Mouse (Mus musculus) lung, embryonic 14.5 days (tissue): Measurements from ENCODE around the gene Cer1. TPM values are rescaled to one million over a fixed set of nuclear protein-coding genes. Genes with fewer than 3 reads are reported as not detected.
A peak's percentile ranks its signal among the peaks of the same experiment; 100 is the strongest.

Source experiments
- ATAC-seq: fragments of 200-750 bp; cut with Nextera tagmentation; 2 replicates; pipeline ENCODE4 v1.8.0; 2017; ENCODE audit warnings: mild to moderate bottlenecking, moderate TSS enrichment, moderate library complexity; ENCODE audit not compliant: insufficient read depth
- DNase-seq: peaks from one replicate; pipeline ENCODE4 v3.0.0-alpha.2; 2015
- H3K27ac ChIP-seq: fragments of 300-500 bp; sonication (generic); 2 replicates; pipeline ENCODE4 v1.5.1; 2014; ENCODE audit warnings: low read depth, mild to moderate bottlenecking, moderate library complexity
- H3K27me3 ChIP-seq: fragments of 300-500 bp; sonication (generic); 2 replicates; pipeline ENCODE4 v1.6.1; 2014; ENCODE audit warnings: low read length, control low read depth; ENCODE audit not compliant: insufficient read depth
- H3K36me3 ChIP-seq: fragments of 300-500 bp; sonication (generic); 2 replicates; pipeline ENCODE4 v1.6.1; 2014; ENCODE audit warnings: control low read depth; ENCODE audit not compliant: insufficient read depth
- H3K4me1 ChIP-seq: fragments of 300-500 bp; sonication (generic); 2 replicates; pipeline ENCODE4 v1.6.1; 2014; ENCODE audit warnings: antibody characterized with exemption, control low read depth; ENCODE audit not compliant: insufficient read depth
- H3K4me2 ChIP-seq: fragments of 300-500 bp; sonication (generic); 2 replicates; pipeline ENCODE4 v1.6.1; 2014; ENCODE audit warnings: mild to moderate bottlenecking
- H3K4me3 ChIP-seq: fragments of 300-500 bp; sonication (generic); 2 replicates; pipeline ENCODE4 v1.5.1; 2014; ENCODE audit warnings: low read depth, low read length
- H3K9ac ChIP-seq: fragments of 300-500 bp; sonication (generic); 2 replicates; pipeline ENCODE4 v1.6.1; 2014
- H3K9me3 ChIP-seq: fragments of 300-500 bp; sonication (generic); 2 replicates; pipeline ENCODE4 v1.6.1; 2016; ENCODE audit warnings: low read depth, low read length, control low read depth
- CTCF ChIP-seq: IDR thresholded peaks from 2 replicates; pipeline ENCODE4 v1.5.1; 2016; ENCODE audit warnings: antibody characterized with exemption, low read depth
- WGBS: fragments of 180-500 bp; shearing (Covaris S2); extraction: QIAGEN DNeasy Blood & Tissue Kit; methylation state at CpG from one replicate; pipeline ENCODE4 v1.1.7; 2014; 5-methylcytosine and 5-hydroxymethylcytosine counted together
- polyA plus RNA-seq: library from polyadenylated mRNA; unstranded; fragments of >200 nt; fragmentation: Nextera tagmentation; extraction: Ambion mirVana; gene quantifications from 2 replicates; pipeline ENCODE4 v1.2.1, GENCODE M21; 2014

The Cer1 gene
- polyA plus RNA-seq, 1 experiment from 2014 or later: 3.1 TPM

DNA sequence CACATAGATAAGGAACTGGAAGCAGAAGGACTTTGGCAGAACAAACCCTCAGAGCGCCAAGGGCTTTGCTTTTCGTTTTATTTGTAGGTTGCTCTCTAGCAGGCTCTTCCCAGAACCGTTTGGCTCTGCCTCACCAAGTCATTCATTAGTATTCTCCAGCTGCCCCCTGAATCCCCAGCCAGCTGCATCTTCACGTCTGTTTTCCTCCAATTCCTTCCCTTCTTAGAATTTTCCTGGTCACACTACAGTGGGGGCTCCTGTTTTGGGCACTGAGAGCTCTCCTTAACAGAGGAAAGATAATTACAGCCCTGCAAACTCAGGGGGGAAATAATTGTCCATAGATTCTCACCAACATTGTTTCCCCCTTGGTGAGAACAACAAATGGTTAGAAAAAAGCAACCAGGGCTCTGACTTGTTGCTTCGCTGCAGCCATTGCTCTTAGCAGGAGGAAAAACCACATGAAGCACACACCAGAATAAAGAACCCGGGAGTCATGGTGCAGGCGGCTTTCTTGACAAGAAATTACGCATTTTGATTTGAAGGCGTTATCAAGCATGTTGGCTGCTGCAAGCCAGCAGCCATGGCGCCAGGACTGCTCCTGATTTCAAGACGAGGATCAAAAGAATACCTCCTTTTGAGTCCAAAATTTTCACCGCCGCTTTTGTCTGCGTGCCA, 31.2 kb upstream of the Cer1 start:
- H3K36me3 ChIP-seq: peaks cover 47% of the 10 kb centered on the region
- H3K4me2 ChIP-seq: no peak overlapping the region
- no peak overlapping the region for H3K4me3 ChIP-seq
- no peak for ATAC-seq
- TF ChIP-seq CTCF: no peak
- no peaks in the 10 kb centered on the region for H3K9me3 ChIP-seq
- H3K9ac ChIP-seq: no peak overlapping the region
- H3K27me3 ChIP-seq: no peaks in the 10 kb centered on the region
- peak overlapping the region; percentile 32; the same call in 1 of the 2 replicates for H3K27ac ChIP-seq
- WGBS: 42% methylated on average over 14 of the region's 14 CpGs
- 0 out of 2 replicates have a peak, but pooled peaks cover 14% of the 10 kb centered on the region for H3K4me1 ChIP-seq
- DNase-seq: peak; percentile 39

DNA sequence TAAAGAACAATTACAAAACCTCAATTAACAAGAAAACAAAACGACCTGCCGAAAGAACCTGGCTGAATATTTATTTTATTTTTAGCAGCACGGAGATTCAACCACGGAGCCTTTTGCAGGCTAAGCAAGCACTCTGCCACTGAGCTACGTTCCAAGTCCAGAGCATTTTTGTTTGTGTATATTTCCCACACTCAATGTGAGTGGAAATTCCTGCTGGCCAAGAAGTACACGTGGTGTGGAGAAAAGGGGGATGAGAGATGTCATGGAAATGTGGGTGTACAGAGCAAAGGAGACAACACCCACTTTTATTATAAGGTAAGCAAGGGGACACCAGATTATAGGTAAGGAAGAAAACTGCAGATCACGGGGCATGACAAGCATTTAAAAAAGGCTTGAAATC, 30.6 kb upstream of the Cer1 start:
- H3K4me1 ChIP-seq: 0 out of 2 replicates have a peak, but pooled peaks cover 14% of the 10 kb centered on the region
- WGBS: 34% methylated on average over 7 of the region's 7 CpGs
- no peaks in the 10 kb centered on the region for H3K27me3 ChIP-seq
- H3K27ac ChIP-seq: peak overlapping the region; percentile 21; the same call in 1 of the 2 replicates
- DNase-seq (peak; percentile 47), ATAC-seq (no peak)
- H3K36me3 ChIP-seq: peaks cover 46% of the 10 kb centered on the region
- H3K9ac ChIP-seq: no peak overlapping the region
- H3K4me2 ChIP-seq: no peak overlapping the region
- no peak overlapping the region for H3K4me3 ChIP-seq
- no peaks in the 10 kb centered on the region for H3K9me3 ChIP-seq
- no peak for TF ChIP-seq CTCF

DNA sequence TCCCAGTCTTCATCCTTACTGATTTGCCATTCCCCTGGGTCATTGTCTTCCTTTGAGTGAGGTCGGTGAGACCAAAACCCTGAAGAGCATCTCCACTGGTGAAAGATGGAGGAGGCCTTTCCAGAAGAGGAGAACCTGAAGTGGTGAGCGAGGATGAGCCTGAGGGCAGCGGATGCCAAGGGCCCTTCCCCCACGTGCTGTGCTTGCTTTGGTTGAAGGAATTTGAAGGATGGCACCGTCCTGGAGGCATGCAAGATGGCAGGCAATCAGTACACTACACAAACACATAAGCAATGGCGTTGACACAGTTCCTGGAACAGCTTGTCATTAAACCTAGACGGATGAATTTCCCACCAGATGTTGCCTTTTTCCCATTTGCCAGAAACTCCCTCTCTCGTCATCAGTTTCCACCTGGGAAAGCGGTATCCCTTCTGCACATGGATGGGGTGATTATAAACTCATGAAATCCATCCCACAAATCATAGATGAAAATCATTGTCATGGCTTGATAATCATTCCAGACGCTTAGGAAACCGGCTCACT, 29.7 kb upstream of the Cer1 start:
- Histone ChIP-seq H3K27ac (0 out of 2 replicates have a peak overlapping the region, but pooled peaks have one; percentile 26), H3K4me2 (no peak overlapping the region)

DNA sequence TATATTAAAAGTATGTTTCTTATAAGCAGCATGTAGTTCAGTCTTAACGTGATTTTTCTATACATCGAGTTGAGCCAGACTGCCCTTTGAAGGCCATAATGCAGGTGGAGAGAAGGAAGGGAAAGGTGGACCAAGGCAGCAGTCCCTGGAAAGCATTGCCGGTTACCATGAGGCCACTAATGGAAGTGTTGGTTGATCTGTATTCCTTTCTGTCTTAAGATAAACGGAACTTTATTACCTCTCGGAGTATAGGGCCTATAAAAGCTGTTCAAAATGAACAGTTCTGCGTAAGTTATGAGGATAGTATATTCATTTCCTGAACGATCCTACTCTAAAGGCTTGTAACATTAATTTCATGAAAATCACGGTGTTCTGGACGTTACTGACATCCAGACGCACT, 10.3 kb upstream of the Cer1 start:
- Histone ChIP-seq H3K27me3 (no peaks in the 10 kb centered on the region), H3K9ac (no peak overlapping the region), H3K36me3 (peaks cover 10% of the 10 kb centered on the region; the same call in 1 of the 2 replicates), H3K4me1 (no peaks in the 10 kb centered on the region), H3K4me3 (no peak overlapping the region), H3K27ac (no peak overlapping the region), H3K4me2 (no peak overlapping the region), H3K9me3 (no peaks in the 10 kb centered on the region)
- ATAC-seq (no peak), DNase-seq (no peak)
- 64% methylated on average over 10 of the region's 10 CpGs for WGBS
- no peak for TF ChIP-seq CTCF

More for the DNA sequence above, 29.7 kb upstream of the Cer1 start:
- DNase-seq: no peak
- H3K9me3 ChIP-seq: no peaks in the 10 kb centered on the region
- H3K4me3 ChIP-seq: no peak overlapping the region
- no peaks in the 10 kb centered on the region for H3K27me3 ChIP-seq
- no peak for TF ChIP-seq CTCF
- no peak; the same call in 1 of the 2 replicates for ATAC-seq
- H3K9ac ChIP-seq: no peak overlapping the region
- H3K4me1 ChIP-seq: 0 out of 2 replicates have a peak, but pooled peaks cover 14% of the 10 kb centered on the region
- peaks cover 47% of the 10 kb centered on the region for H3K36me3 ChIP-seq
- 61% methylated on average over 11 of the region's 11 CpGs for WGBS

DNA sequence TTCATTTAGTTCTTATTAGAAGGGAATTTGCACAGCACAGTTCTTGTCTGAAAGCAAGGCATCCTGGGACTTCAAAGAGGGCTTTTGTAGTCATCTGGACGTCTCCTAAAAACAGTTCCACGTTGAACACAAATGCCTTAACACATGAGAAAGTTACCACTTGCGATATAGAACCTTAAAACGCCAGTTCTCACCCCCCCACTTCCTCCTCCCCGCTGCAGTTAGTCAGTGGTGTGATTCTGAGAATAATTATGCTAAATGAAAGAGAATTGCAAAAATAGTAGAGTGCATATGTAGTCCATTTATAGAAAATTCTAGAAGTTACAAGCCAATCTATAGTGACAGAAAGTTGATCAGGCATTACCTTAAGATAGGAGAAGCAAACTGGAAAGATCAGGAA, 7.3 kb upstream of the Cer1 start:
- H3K4me3 ChIP-seq: no peak overlapping the region
- no peaks in the 10 kb centered on the region for H3K9me3 ChIP-seq
- H3K9ac ChIP-seq: no peak overlapping the region
- no peak for ATAC-seq
- no peak overlapping the region for H3K27ac ChIP-seq
- no peak overlapping the region for H3K4me2 ChIP-seq
- H3K4me1 ChIP-seq: no peaks in the 10 kb centered on the region
- no peak for TF ChIP-seq CTCF
- H3K36me3 ChIP-seq: no peaks in the 10 kb centered on the region; the same call in 1 of the 2 replicates
- H3K27me3 ChIP-seq: no peaks in the 10 kb centered on the region
- DNase-seq: no peak
- 73% methylated on average over 5 of the region's 5 CpGs for WGBS

DNA sequence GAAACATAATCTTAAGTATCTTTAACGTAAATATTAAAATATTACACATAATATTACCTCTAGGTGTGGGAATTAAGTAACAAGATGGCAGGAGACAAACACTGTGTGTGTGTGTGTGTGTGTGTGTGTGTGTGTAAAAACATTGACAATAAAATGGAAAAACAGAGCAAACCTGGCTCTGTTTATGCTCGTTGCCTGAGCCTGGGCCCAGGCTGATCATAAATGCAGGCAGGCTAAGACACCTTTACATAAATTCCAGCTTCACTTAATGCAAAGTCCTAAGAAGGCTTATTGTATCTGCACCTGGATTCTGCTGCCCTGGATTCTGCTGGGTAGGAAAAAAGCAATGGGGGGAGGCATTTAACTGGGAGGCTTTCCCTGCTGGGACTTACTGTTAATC, 6.6 kb upstream of the Cer1 start:
- 81% methylated on average over 2 of the region's 2 CpGs for WGBS
- Histone ChIP-seq H3K27me3 (no peaks in the 10 kb centered on the region), H3K9ac (no peak overlapping the region), H3K9me3 (no peaks in the 10 kb centered on the region), H3K36me3 (no peaks in the 10 kb centered on the region; the same call in 1 of the 2 replicates), H3K4me2 (no peak overlapping the region), H3K4me3 (no peak overlapping the region), H3K27ac (no peak overlapping the region), H3K4me1 (no peaks in the 10 kb centered on the region)
- ATAC-seq (no peak), DNase-seq (no peak)
- no peak for TF ChIP-seq CTCF

DNA sequence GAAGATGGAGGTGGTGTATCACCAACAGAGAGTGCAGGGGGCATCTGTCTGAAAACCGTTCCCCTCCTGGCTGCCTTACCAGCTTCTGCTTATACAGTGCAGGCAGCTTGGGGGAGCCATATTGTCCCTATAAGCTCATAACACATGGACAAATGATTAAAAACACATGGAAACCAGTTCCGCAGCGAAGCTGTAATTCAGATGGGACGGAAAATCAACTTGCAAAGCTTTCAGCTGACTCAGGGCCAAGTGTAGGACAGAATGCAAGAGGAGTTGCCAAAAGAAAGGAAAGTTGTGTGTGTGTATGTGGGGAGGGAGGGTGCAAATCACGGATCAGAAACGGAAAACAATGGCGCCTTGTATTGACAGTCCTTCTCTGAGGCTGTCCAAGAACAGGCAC, 6.1 kb upstream of the Cer1 start:
- WGBS: 50% methylated on average over 7 of the region's 7 CpGs
- no peak overlapping the region for H3K4me3 ChIP-seq

More for the DNA sequence above, 6.1 kb upstream of the Cer1 start:
- no peak for TF ChIP-seq CTCF
- H3K4me2 ChIP-seq: no peak overlapping the region
- H3K27ac ChIP-seq: peak overlapping the region; percentile 61; the same call in 1 of the 2 replicates
- H3K9ac ChIP-seq: no peak overlapping the region
- no peaks in the 10 kb centered on the region for H3K36me3 ChIP-seq
- peak; percentile 54; the same call in 1 of the 2 replicates for ATAC-seq
- no peaks in the 10 kb centered on the region for H3K27me3 ChIP-seq
- H3K9me3 ChIP-seq: no peaks in the 10 kb centered on the region
- no peaks in the 10 kb centered on the region for H3K4me1 ChIP-seq
- DNase-seq: peak; percentile 57
